Mouse (Mus musculus): ENCODE measurements around the gene Gpr162. TPM values are rescaled to one million over a fixed set of nuclear protein-coding genes. Genes with fewer than 3 reads are reported as not detected.
"Not testable (repeated sequence)": the region's sequence is repeated elsewhere in the genome, so short reads cannot be mapped to it uniquely, and the experiment has no call there.

Gene Gpr162
- total RNA-seq, 2 experiments from 2014 or later, result 0.23 to 0.32 TPM

GRCm38 (mm10) chr6:124836411-124836810, 27.4 kb downstream of the Gpr162 start:
- DNase-seq, result no peak

GRCm38 (mm10) chr6:124835531-124835930, 28.3 kb downstream of the Gpr162 start:
- DNase-seq, result no peak

GRCm38 (mm10) chr6:124834512-124835081, 29.2 kb downstream of the Gpr162 start:
- DNase-seq, result no peak

GRCm38 (mm10) chr6:124831649-124832048, 32.1 kb downstream of the Gpr162 start:
- DNase-seq, result no peak

- DNase-seq, result not testable (repeated sequence)
Observed at GRCm38 (mm10) chr6:124831199-124831598, 32.6 kb downstream of the Gpr162 start.

GRCm38 (mm10) chr6:124829799-124830700, 33.7 kb downstream of the Gpr162 start:
- DNase-seq, result peak; percentile 94

GRCm38 (mm10) chr6:124828868-124829798, 34.6 kb downstream of the Gpr162 start, which contains the start of the genes Usp5 and Cdca3:
TSS of gene Usp5 (minus strand) at chr6:124829484.
TSS of gene Cdca3 (plus strand) at chr6:124829547.
- peak; percentile 100 for DNase-seq

GRCm38 (mm10) chr6:124828101-124828592, 35.6 kb downstream of the Gpr162 start:
- peak; percentile 42 for DNase-seq

GRCm38 (mm10) chr6:124822049-124822448, 41.7 kb downstream of the Gpr162 start:
- no peak for DNase-seq

- no peak for DNase-seq
Observed at GRCm38 (mm10) chr6:124820891-124821290, 42.9 kb downstream of the Gpr162 start.

- no peak for DNase-seq
Observed at GRCm38 (mm10) chr6:124817971-124818370, 45.8 kb downstream of the Gpr162 start.

GRCm38 (mm10) chr6:124817563-124817962, 46.2 kb downstream of the Gpr162 start:
- DNase-seq, result no peak

- DNase-seq, result no peak
Observed at GRCm38 (mm10) chr6:124817125-124817524, 46.7 kb downstream of the Gpr162 start.

GRCm38 (mm10) chr6:124816611-124817010, 47.2 kb downstream of the Gpr162 start:
- no peak for DNase-seq

GRCm38 (mm10) chr6:124814858-124815774, 48.7 kb downstream of the Gpr162 start:
- no peak for DNase-seq

- no peak for DNase-seq
Observed at GRCm38 (mm10) chr6:124814448-124814847, 49.3 kb downstream of the Gpr162 start.

- DNase-seq, result peak; percentile 90
Observed at GRCm38 (mm10) chr6:124813933-124814332, 49.9 kb downstream of the Gpr162 start, which contains the start of gene Tpi1. TSS of gene Tpi1 (minus strand) at chr6:124814296.

GRCm38 (mm10) chr6:124813496-124813895, 50.3 kb downstream of the Gpr162 start:
- peak; percentile 76 for DNase-seq

- DNase-seq, result peak; percentile 72
Observed at GRCm38 (mm10) chr6:124812848-124813247, 50.9 kb downstream of the Gpr162 start.

- DNase-seq, result no peak
Observed at GRCm38 (mm10) chr6:124811701-124812560, 51.9 kb downstream of the Gpr162 start.
